Mouse (Mus musculus): ENCODE measurements around the gene Cilp2. TPM values are rescaled to one million over a fixed set of nuclear protein-coding genes. Genes with fewer than 3 reads are reported as not detected.

Cilp2 gene
- polyA plus RNA-seq, 1 experiment from 2014 or later: 4.0 TPM

DNA sequence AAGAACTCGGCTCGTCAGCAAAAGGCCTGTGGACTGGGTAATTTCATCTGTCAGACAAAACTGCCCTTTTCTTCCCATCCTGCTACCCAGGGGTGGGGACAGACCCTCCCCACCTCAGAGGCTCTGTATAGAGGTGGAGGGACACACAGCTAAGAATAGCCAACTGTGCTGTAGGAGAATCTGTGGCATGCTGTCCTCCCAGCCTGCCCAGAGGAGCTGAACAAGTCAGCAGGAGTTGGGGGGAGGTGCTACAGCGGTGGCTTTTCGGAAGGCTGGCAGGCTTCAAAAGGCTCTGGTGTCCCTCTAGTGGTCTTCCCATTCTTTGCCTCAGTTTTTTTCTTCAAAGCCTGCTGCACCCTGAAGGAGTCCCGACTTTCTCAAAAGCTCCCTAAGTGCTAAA, 28.3 kb upstream of the Cilp2 start:
- 36% methylated on average over 5 of the region's 5 CpGs for WGBS
- H3K4me2 ChIP-seq (replicated peaks): no peak overlapping the region
- no peaks in the 10 kb centered on the region for H3K27me3 ChIP-seq
- H3K9me3 ChIP-seq: no peaks in the 10 kb centered on the region
- H3K27ac ChIP-seq (replicated peaks): no peak overlapping the region
- peaks cover 42% of the 10 kb centered on the region for H3K36me3 ChIP-seq
- H3K9ac ChIP-seq (replicated peaks): no peak overlapping the region
- H3K4me1 ChIP-seq: peaks cover 9% of the 10 kb centered on the region
- ATAC-seq (replicated peaks): no peak
- no peak overlapping the region for H3K4me3 ChIP-seq

GRCm38 (mm10) chr8:69914526-69914925, 27.0 kb upstream of the Cilp2 start:
- ATAC-seq (replicated peaks): no peak
- Histone ChIP-seq H3K36me3 (peaks cover 49% of the 10 kb centered on the region), H3K9me3 (no peaks in the 10 kb centered on the region), H3K4me1 (no peaks in the 10 kb centered on the region), H3K4me3 (no peak overlapping the region), H3K9ac (replicated peaks) (no peak overlapping the region), H3K4me2 (replicated peaks) (no peak overlapping the region), H3K27me3 (no peaks in the 10 kb centered on the region), H3K27ac (replicated peaks) (no peak overlapping the region)
- WGBS: 91% methylated on average over 4 of the region's 4 CpGs

DNA sequence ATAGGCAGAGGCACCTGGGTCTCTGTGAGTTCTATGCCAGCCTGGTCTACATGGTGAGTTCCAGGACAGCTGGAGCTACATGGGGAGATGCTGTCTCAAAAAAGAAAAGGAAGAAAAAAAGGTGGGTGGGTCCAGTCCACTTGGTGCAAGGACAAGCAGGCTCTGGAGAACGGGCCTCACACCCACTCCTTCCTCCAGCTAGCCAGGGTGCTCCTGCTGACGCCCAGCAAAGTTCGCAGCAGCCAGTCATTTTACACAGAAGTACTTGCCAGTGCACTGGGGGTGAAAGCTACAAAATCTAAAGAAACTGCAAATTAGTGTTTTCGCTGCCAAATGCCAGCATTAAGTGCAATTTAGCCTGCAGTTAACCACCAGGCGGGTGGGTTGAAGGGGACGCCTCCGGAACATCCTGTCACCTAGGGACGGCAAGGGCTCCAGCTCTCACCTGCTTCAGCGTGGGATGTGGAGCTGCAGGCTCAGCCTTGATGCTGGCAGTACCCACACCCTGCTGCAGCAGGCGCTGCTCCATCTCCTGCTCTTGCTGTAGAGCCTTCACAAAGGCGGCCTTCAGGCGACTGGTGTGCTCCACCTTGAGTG, 25.1 kb upstream of the Cilp2 start:
- H3K4me1 ChIP-seq: no peaks in the 10 kb centered on the region
- no peak overlapping the region for H3K27ac ChIP-seq (replicated peaks)
- 93% methylated on average over 12 of the region's 12 CpGs for WGBS
- no peak overlapping the region for H3K4me2 ChIP-seq (replicated peaks)
- H3K9ac ChIP-seq (replicated peaks): no peak overlapping the region
- no peaks in the 10 kb centered on the region for H3K9me3 ChIP-seq
- H3K4me3 ChIP-seq: no peak overlapping the region
- H3K27me3 ChIP-seq: no peaks in the 10 kb centered on the region
- no peak for ATAC-seq (replicated peaks)
- peaks cover 65% of the 10 kb centered on the region for H3K36me3 ChIP-seq

DNA sequence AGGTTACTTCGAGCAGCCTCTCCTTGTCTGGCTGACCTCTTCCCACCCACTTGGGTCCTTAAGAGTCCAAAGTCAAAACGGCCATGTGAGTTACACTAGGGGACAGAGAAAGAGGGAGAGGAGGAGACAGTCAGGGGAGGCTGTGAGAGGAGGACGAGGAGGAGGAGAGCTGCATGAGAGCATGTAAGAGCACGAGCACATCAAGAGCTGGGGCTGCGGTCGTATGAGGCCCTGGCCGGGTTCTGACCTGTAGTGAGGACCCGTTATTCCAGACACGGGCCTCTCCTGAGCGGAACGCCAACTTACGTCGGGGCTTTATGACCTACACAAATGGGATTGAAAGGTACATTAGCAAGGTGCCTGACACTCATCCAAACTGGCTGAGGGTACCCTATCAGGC, 24.4 kb upstream of the Cilp2 start:
- H3K4me1 ChIP-seq: no peaks in the 10 kb centered on the region
- H3K9me3 ChIP-seq: no peaks in the 10 kb centered on the region
- no peak overlapping the region for H3K4me2 ChIP-seq (replicated peaks)
- no peak for ATAC-seq (replicated peaks)
- no peaks in the 10 kb centered on the region for H3K27me3 ChIP-seq
- no peak overlapping the region for H3K27ac ChIP-seq (replicated peaks)
- 92% methylated on average over 13 of the region's 13 CpGs for WGBS
- no peak overlapping the region for H3K9ac ChIP-seq (replicated peaks)
- H3K4me3 ChIP-seq: no peak overlapping the region
- peaks cover 65% of the 10 kb centered on the region for H3K36me3 ChIP-seq

- H3K36me3 ChIP-seq: peaks cover 32% of the 10 kb centered on the region; the same call in 1 of the 2 replicates
- 85% methylated on average over 2 of the region's 2 CpGs for WGBS
- H3K9ac ChIP-seq (replicated peaks): no peak overlapping the region
- peaks cover 18% of the 10 kb centered on the region for H3K4me1 ChIP-seq
- no peak for ATAC-seq (replicated peaks)
- H3K9me3 ChIP-seq: no peaks in the 10 kb centered on the region
- H3K27ac ChIP-seq (replicated peaks): no peak overlapping the region
- H3K4me3 ChIP-seq: no peak overlapping the region
- no peaks in the 10 kb centered on the region for H3K27me3 ChIP-seq
- no peak overlapping the region for H3K4me2 ChIP-seq (replicated peaks)
These were observed 19.6 kb upstream of the Cilp2 start for GRCm38 (mm10) chr8:69907106-69907505.

GRCm38 (mm10) chr8:69906260-69906659, 18.8 kb upstream of the Cilp2 start:
- H3K9me3 ChIP-seq: no peaks in the 10 kb centered on the region
- no peaks in the 10 kb centered on the region for H3K27me3 ChIP-seq
- ATAC-seq (replicated peaks): no peak
- H3K36me3 ChIP-seq: peaks cover 31% of the 10 kb centered on the region; the same call in 1 of the 2 replicates
- WGBS: 99% methylated on average over 2 of the region's 2 CpGs
- H3K4me1 ChIP-seq: peaks cover 22% of the 10 kb centered on the region
- H3K4me3 ChIP-seq: no peak overlapping the region
- no peak overlapping the region for H3K9ac ChIP-seq (replicated peaks)
- no peak overlapping the region for H3K27ac ChIP-seq (replicated peaks)
- H3K4me2 ChIP-seq (replicated peaks): no peak overlapping the region

- Histone ChIP-seq H3K9me3 (no peaks in the 10 kb centered on the region), H3K4me1 (peaks cover 37% of the 10 kb centered on the region), H3K36me3 (peaks cover 15% of the 10 kb centered on the region; the same call in 1 of the 2 replicates), H3K9ac (replicated peaks) (no peak overlapping the region), H3K27ac (replicated peaks) (no peak overlapping the region), H3K4me2 (replicated peaks) (no peak overlapping the region), H3K27me3 (no peaks in the 10 kb centered on the region), H3K4me3 (no peak overlapping the region)
- WGBS: 79% methylated on average over 8 of the region's 8 CpGs
- ATAC-seq (replicated peaks): no peak
These were observed 16.6 kb upstream of the Cilp2 start for GRCm38 (mm10) chr8:69904096-69904495.

- H3K27me3 ChIP-seq: no peaks in the 10 kb centered on the region
- H3K4me3 ChIP-seq: peak overlapping the region; percentile 62
- no peaks in the 10 kb centered on the region for H3K9me3 ChIP-seq
- peak; percentile 90 for ATAC-seq (replicated peaks)
- H3K4me2 ChIP-seq (replicated peaks): peak overlapping the region; percentile 97
- WGBS: under 1% methylated on average over 43 of the region's 45 CpGs
- peak overlapping the region; percentile 89 for H3K27ac ChIP-seq (replicated peaks)
- peaks cover 8% of the 10 kb centered on the region; the same call in 1 of the 2 replicates for H3K36me3 ChIP-seq
- peak overlapping the region; percentile 65 for H3K9ac ChIP-seq (replicated peaks)
- peaks cover 37% of the 10 kb centered on the region for H3K4me1 ChIP-seq
These were observed 15.6 kb upstream of the Cilp2 start for GRCm38 (mm10) chr8:69903063-69903542.

GRCm38 (mm10) chr8:69902163-69903062, 14.9 kb upstream of the Cilp2 start, which contains the start of the genes Tssk6, Ndufa13 and Yjefn3:
Gene Tssk6, plus strand, starts transcription at chr8:69902184.
Gene Ndufa13, minus strand, starts transcription at chr8:69902558.
Gene Yjefn3, minus strand, starts transcription at chr8:69902712.
- 6% methylated on average over 89 of the region's 89 CpGs for WGBS
- Histone ChIP-seq H3K27me3 (no peaks in the 10 kb centered on the region), H3K4me1 (peaks cover 40% of the 10 kb centered on the region), H3K9ac (replicated peaks) (peak within 1 kb of the TSS; percentile 74), H3K27ac (replicated peaks) (peak within 1 kb of the TSS; percentile 89), H3K36me3 (peaks cover 2% of the 10 kb centered on the region; the same call in 1 of the 2 replicates), H3K4me3 (peak within 1 kb of the TSS; percentile 62), H3K9me3 (no peaks in the 10 kb centered on the region), H3K4me2 (replicated peaks) (peak within 1 kb of the TSS; percentile 97)
- peak; percentile 6 for ATAC-seq (replicated peaks)

DNA sequence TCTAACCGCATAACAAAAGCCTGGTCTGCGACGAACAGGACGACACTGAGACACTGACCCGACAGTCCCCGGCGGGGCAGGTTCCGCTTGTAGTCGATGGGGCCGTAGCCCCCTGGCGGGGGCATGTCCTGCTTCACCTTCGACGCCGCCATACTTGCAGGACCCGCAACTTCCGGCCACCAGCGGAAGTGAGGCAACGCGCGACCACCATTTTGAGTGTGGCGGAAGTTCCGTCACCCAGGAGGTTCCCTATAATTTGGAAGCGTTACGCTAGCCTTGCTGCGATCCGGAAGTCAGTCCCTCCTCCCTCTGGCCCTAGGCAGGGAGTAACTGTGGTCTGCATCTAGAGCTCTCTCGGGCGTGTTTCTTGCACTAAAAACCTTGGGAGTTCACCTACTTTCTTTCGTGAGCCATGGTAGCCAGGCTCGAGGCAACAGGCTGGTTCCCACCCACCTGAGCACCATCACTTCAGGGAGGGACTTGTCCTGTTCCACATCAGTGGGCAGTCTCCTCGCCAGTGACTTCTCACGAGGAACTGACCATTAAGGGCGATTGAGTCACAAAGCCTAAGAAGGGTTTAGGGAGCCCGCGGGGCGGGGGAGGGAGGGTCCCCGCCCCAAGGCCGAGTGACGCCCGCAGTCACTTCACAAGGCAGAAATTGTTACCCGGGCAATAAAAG, 14.1 kb upstream of the Cilp2 start:
- Histone ChIP-seq H3K4me3 (peak overlapping the region; percentile 62), H3K4me2 (replicated peaks) (peak overlapping the region; percentile 97), H3K36me3 (no peaks in the 10 kb centered on the region), H3K27me3 (no peaks in the 10 kb centered on the region), H3K9ac (replicated peaks) (peak overlapping the region; percentile 74), H3K9me3 (no peaks in the 10 kb centered on the region), H3K27ac (replicated peaks) (peak overlapping the region; percentile 89), H3K4me1 (peaks cover 43% of the 10 kb centered on the region)
- ATAC-seq (replicated peaks): peak; percentile 69
- WGBS: 2% methylated on average over 41 of the region's 41 CpGs

GRCm38 (mm10) chr8:69900895-69901451, 13.5 kb upstream of the Cilp2 start:
- Histone ChIP-seq H3K27me3 (no peaks in the 10 kb centered on the region), H3K9ac (replicated peaks) (peak overlapping the region; percentile 74), H3K27ac (replicated peaks) (peak overlapping the region; percentile 89), H3K4me3 (peak overlapping the region; percentile 62), H3K9me3 (no peaks in the 10 kb centered on the region), H3K4me2 (replicated peaks) (peak overlapping the region; percentile 97), H3K4me1 (peaks cover 43% of the 10 kb centered on the region), H3K36me3 (no peaks in the 10 kb centered on the region)
- no peak for ATAC-seq (replicated peaks)
- WGBS: 19% methylated on average over 12 of the region's 12 CpGs
